Mouse (Mus musculus) E14TG2a.4 (cell line): ENCODE measurements around the gene Cpt2.
A peak's percentile ranks its signal among the peaks of the same experiment; 100 is the strongest.

ENCODE experiments used
- H3K27me3 ChIP-seq: 2 replicates; pipeline ENCODE4 v1.6.1; 2014; ENCODE audit warnings: low read length, control low read depth; ENCODE audit not compliant: insufficient read depth
- H3K36me3 ChIP-seq: 2 replicates; pipeline ENCODE4 v1.6.1; 2014; ENCODE audit warnings: low read length, control low read depth; ENCODE audit not compliant: insufficient read depth
- H3K4me1 ChIP-seq: replicated peaks from 2 replicates; pipeline ENCODE4 v1.6.1; 2014; ENCODE audit warnings: low read depth, low read length, control low read depth
- H3K4me3 ChIP-seq: replicated peaks from 2 replicates; pipeline ENCODE4 v1.5.1; 2014; ENCODE audit warnings: mild to moderate bottlenecking, low read length
- H3K9me3 ChIP-seq: 2 replicates; pipeline ENCODE4 v1.6.1; 2014; ENCODE audit warnings: low read length, control low read depth
- CTCF ChIP-seq: conservative IDR thresholded peaks from 2 replicates; pipeline ENCODE4 v1.5.1; 2014; ENCODE audit warnings: low read length
- NANOG ChIP-seq: IDR thresholded peaks from 2 replicates; pipeline ENCODE4 v1.6.1; 2014; ENCODE audit warnings: borderline replicate concordance, low read length, mixed read lengths
- POU5F1 ChIP-seq: IDR thresholded peaks from 2 replicates; pipeline ENCODE4 v1.6.1; 2014; ENCODE audit warnings: low read length, borderline replicate concordance

Gene Cpt2

GRCm38 (mm10) chr4:107928269-107928668 lies 4.9 kb upstream of the Cpt2 start:
- no peaks in the 10 kb centered on the region for H3K4me1 ChIP-seq
- no peaks in the 10 kb centered on the region for H3K36me3 ChIP-seq
- peaks cover 17% of the 10 kb centered on the region for H3K9me3 ChIP-seq
- H3K4me3 ChIP-seq: no peak overlapping the region
- H3K27me3 ChIP-seq: no peaks in the 10 kb centered on the region
- no peak for TF ChIP-seq POU5F1
- TF ChIP-seq NANOG: no peak
- TF ChIP-seq CTCF: no peak

GRCm38 (mm10) chr4:107923803-107924194 lies 389 bp upstream of the Cpt2 start:
- Histone ChIP-seq H3K9me3 (peaks cover 17% of the 10 kb centered on the region), H3K4me3 (peak overlapping the region; percentile 94), H3K4me1 (peaks cover 13% of the 10 kb centered on the region), H3K27me3 (no peaks in the 10 kb centered on the region; the same call in 1 of the 2 replicates), H3K36me3 (no peaks in the 10 kb centered on the region)
- TF ChIP-seq POU5F1: no peak
- TF ChIP-seq NANOG: no peak
- TF ChIP-seq CTCF: no peak

GRCm38 (mm10) chr4:107921952-107922351 lies 1.5 kb downstream of the Cpt2 start:
- H3K27me3 ChIP-seq: no peaks in the 10 kb centered on the region; the same call in 1 of the 2 replicates
- peaks cover 13% of the 10 kb centered on the region for H3K4me1 ChIP-seq
- no peaks in the 10 kb centered on the region for H3K36me3 ChIP-seq
- peaks cover 12% of the 10 kb centered on the region for H3K9me3 ChIP-seq
- H3K4me3 ChIP-seq: no peak overlapping the region
- TF ChIP-seq CTCF (no peak), NANOG (no peak), POU5F1 (no peak)

GRCm38 (mm10) chr4:107921152-107921695 lies 2.2 kb downstream of the Cpt2 start:
- no peaks in the 10 kb centered on the region for H3K36me3 ChIP-seq
- H3K27me3 ChIP-seq: no peaks in the 10 kb centered on the region; the same call in 1 of the 2 replicates
- TF ChIP-seq NANOG (no peak), CTCF (no peak), POU5F1 (no peak)
- H3K9me3 ChIP-seq: peaks cover 4% of the 10 kb centered on the region; the same call in 1 of the 2 replicates
- no peak overlapping the region for H3K4me3 ChIP-seq
- peaks cover 13% of the 10 kb centered on the region for H3K4me1 ChIP-seq

GRCm38 (mm10) chr4:107920336-107920735 lies 3.1 kb downstream of the Cpt2 start:
- Histone ChIP-seq H3K27me3 (no peaks in the 10 kb centered on the region; the same call in 1 of the 2 replicates), H3K9me3 (no peaks in the 10 kb centered on the region), H3K36me3 (no peaks in the 10 kb centered on the region), H3K4me3 (no peak overlapping the region), H3K4me1 (peaks cover 13% of the 10 kb centered on the region)
- TF ChIP-seq POU5F1 (no peak), CTCF (no peak), NANOG (no peak)

- H3K4me3 ChIP-seq: no peak overlapping the region
- no peaks in the 10 kb centered on the region; the same call in 1 of the 2 replicates for H3K4me1 ChIP-seq
- H3K9me3 ChIP-seq: no peaks in the 10 kb centered on the region
- peaks cover 45% of the 10 kb centered on the region for H3K36me3 ChIP-seq
- H3K27me3 ChIP-seq: no peaks in the 10 kb centered on the region
- no peak for TF ChIP-seq NANOG
- TF ChIP-seq CTCF: no peak
- no peak for TF ChIP-seq POU5F1
These were observed 13.4 kb downstream of the Cpt2 start for GRCm38 (mm10) chr4:107910020-107910419.

GRCm38 (mm10) chr4:107906561-107906960 lies 16.8 kb downstream of the Cpt2 start:
- no peaks in the 10 kb centered on the region for H3K9me3 ChIP-seq
- TF ChIP-seq POU5F1 (no peak), CTCF (no peak), NANOG (no peak)

GRCm38 (mm10) chr4:107904252-107904651 lies 19.2 kb downstream of the Cpt2 start:
- H3K4me1 ChIP-seq: no peaks in the 10 kb centered on the region; the same call in 1 of the 2 replicates
- H3K4me3 ChIP-seq: no peak overlapping the region
- TF ChIP-seq CTCF: no peak
- TF ChIP-seq POU5F1: no peak
- no peak for TF ChIP-seq NANOG
- no peaks in the 10 kb centered on the region for H3K27me3 ChIP-seq
- H3K9me3 ChIP-seq: no peaks in the 10 kb centered on the region
- H3K36me3 ChIP-seq: peaks cover 31% of the 10 kb centered on the region

More at GRCm38 (mm10) chr4:107906561-107906960, 16.8 kb downstream of the Cpt2 start:
- Histone ChIP-seq H3K27me3 (no peaks in the 10 kb centered on the region), H3K4me1 (no peaks in the 10 kb centered on the region; the same call in 1 of the 2 replicates), H3K4me3 (no peak overlapping the region), H3K36me3 (peaks cover 28% of the 10 kb centered on the region)

GRCm38 (mm10) chr4:107900206-107900605 lies 23.2 kb downstream of the Cpt2 start:
- Histone ChIP-seq H3K9me3 (no peaks in the 10 kb centered on the region), H3K27me3 (no peaks in the 10 kb centered on the region), H3K4me1 (no peaks in the 10 kb centered on the region), H3K4me3 (no peak overlapping the region), H3K36me3 (peaks cover 51% of the 10 kb centered on the region)
- TF ChIP-seq NANOG (no peak), POU5F1 (no peak), CTCF (no peak)
